Mouse (Mus musculus) erythroblast, embryonic 14.5 days (primary cell): ENCODE data around the gene Susd6.

Source experiments
- GATA1 ChIP-seq: IDR thresholded peaks from 2 replicates; pipeline ENCODE4 v1.6.1; 2012; ENCODE audit warnings: low read length, inconsistent platforms, mixed read lengths
- TAL1 ChIP-seq: IDR thresholded peaks from 3 replicates; pipeline ENCODE4 v1.6.1; 2012; ENCODE audit warnings: low read length, inconsistent platforms, mixed read lengths

- TF ChIP-seq GATA1: no peak
- no peak for TF ChIP-seq TAL1
Measured at GRCm38 (mm10) chr12:80853737-80854136, 63.4 kb downstream of the Susd6 start.
